Mouse (Mus musculus): ENCODE data around the gene E2f7.

The E2f7 gene

DNA sequence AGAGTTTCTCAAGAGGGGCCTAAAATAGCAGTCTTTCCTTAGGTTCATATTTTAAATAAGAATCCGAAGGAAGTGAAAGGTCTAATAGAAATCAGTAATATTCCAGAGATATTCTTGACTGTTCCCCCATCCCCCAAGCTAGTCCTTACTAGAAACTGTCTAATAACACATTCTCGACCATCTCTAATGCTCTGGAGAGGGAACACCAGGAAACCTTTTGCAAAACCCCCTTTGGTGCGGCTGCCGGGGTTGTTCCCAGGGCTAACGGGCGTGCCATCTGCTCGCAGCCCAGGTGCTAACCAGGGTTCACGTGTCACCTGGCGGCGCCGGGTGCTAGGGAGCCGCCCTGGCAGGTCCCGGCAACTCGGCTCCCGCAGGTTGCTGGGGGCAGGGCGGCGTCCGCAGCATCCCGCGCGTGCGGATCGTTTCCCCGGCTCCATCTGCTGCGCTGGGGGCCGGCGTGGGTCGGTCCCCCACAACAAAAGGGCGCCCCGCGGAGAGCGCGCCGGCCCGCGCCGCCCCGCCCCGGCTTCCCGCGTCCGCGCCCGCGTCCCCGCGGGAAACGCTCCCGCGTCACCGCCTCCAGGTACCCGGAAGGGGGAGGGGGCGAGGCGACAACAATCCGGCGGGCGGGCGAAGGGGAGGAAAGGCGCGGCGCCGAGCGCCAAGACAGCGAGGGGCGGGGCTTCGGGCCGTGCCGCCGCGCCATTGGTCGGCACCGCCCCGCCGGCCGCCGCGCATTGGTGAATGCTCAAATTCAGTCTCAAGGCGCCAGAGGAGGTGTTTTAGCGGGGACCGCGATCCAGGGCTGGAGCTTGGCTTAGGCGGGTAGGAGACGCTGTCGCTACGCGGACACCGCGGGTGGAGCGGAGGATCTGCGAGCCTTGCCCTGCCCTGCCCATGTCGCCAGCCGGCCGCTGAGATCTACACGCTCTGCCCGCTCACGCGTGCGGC lies at the start of gene E2f7:
TSS of gene E2f7 (plus strand) at position 754 of the 954 bp plus-strand sequence.
- peak; percentile 91 to 96 for DNase-seq

DNA sequence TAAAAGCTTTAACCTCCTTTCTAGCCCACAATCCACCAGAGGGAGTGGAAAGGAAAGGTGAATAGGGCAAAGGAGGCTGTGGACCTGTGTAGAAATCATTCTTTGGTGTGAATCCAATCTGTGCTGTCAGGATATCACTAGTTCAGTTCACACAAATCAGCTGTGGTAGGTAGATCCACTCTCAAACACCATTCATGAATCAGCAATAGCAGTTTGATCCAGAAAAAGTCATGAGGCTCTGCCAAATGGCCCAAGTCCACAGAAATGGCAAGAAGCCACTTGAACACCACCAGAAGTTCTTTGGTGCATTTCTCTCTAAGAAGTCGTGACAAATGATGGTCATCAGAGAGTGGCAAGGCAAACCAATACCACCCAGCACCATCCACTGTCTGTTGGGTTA lies 44.0 kb upstream of the E2f7 start:
- DNase-seq, result peak; percentile 8 to 14

DNA sequence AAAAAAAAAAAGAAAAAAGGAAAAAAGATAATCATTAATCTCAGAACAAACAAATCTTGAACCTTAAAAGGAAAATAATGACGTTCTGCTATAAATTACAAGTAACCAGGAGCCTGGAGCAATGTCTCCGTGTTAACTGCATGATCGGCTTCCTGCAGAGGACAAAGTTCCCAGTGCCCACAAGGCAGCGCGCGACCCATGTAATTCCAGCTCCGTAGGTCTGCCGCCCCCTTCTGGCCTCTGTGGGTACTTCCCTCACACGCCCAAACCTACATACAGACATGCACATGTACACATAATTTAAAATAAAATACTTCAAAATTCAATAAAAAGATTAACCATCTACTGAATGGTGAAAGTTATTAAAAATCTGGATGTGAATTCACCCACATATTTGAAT lies 39.6 kb upstream of the E2f7 start:
- peak; percentile 36 to 73 for DNase-seq

DNA sequence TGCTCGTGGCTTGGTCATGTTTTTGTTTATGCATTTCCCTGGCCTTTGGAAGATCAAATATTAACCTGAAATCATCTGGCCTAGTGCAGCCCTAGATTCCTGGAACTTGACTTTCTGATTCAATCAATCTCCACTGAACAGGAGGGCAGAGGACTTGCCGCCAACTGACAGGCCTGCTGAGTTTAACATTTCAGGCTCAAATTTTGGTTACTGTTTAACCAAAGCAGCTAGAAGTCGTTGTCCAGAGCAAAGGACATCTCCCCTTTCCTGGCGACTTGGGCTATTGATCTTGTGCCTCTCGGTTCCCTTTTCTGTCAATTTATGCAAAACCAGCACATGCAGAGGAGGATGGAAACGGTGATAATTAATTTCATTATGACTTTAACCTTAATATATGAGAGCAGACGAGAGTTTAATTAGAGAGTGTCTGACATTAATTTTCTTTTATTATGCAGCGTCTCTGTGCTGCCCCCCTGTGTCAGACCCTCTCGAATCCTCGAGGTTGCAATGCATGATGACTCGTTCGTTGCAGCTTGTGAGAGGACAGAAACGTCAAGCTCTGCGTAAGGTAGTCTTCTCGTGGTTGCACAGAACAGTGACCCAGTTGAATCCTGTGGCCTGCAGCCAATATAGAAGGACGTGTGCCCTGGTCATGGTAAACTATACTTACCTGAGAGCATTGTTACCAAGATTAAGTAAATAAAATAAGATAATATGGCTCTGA lies 37.7 kb upstream of the E2f7 start:
- peak; percentile 49 to 84 for DNase-seq

DNA sequence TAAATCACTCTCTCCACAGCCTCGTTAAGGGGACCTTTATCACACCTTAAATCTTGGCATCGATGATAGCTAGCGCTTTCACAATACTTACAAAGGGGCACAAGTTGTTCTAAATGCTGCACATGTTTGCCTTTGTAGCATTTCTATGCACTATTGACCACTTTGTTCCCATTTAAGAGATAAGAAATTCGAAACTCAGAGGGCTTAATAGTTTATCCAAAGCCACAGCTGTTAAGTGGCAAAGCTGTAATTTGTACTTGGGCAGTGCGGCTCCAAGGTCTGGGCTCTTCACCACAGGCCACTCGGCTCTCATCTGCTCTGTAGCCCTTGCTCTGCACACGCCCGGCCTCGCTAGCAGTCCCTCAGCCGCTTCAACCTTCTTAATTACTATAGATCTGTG lies 28.4 kb upstream of the E2f7 start:
- no peak for DNase-seq

DNA sequence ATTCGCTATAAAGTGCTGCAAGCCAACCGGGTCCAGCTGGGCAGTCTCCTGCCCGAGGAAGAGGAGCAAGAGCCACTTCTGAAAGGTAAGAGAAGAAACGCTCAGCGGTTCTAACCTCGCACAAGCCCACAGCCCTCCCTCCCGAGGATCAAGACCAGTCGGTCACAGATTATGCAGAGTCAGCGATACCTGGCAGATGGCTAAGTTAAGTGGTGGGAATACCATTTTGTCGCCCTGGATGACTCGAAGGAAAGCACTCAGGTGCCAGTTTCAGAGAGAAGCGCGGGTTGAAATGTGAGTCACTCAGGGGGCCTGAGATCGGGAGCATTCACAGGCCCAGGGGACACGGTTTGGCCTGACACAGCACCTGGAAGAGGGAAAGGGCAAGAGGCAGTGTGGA lies 18.8 kb upstream of the E2f7 start:
- no peak for DNase-seq

DNA sequence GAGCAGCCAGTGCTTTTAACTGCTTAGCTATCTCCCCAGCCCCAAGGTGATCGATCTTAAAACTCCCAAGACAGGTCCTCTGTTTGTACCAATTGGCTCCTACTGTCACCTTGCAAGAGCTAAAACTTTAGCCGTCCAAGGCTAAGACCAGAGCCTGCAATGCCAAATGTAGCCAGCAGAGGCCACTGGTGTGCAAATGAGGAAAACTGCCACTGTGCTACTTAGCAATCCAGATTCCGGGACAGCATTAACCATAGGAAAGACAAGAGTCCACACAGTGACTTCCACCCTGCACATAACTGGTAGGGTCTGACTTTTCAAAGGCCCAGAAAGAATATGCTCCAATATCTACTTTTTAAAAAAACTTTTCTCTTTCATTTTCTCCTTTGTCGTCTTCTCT lies 17.4 kb upstream of the E2f7 start:
- peak; percentile 35 to 83 for DNase-seq

DNA sequence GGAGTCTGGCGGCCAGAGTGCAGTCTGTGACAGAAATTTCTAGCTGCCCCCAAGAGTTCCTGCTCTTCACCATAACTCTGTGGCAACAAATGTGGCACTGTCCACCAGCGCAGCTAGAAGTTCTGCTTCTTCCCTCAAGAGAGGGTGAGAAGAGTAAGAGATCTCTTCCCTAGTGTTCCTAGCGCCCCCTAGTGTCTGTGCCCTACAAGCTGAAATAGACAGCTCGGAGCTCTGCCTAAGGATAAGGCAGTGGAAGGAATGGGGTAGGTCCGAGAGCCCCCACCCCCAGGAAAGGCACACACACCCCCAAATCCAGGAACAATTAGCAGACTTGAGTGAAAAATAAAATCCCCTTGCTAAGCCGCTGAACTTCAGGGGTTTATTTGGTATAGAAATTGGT lies 11.9 kb upstream of the E2f7 start:
- peak; percentile 69 to 90 for DNase-seq

DNA sequence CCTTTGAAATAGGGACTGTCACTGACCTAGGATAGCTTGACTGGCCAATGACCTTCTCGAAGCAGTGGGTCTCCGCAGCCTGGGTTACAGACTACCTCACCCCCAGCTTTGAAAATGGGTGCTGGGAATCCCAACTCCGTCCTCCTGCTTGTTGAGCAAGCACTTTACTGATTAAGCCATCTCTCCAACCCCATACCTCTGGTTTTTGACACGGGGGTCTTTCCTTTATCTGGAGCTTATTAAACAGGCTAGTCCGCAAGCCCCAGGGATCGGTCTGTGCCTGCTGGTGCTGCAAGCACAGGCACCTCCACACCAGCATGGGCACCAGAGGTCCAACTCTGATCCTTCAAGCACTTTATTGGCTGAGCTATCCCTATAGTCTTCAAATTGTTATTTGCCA lies 1.5 kb upstream of the E2f7 start:
- no peak for DNase-seq

DNA sequence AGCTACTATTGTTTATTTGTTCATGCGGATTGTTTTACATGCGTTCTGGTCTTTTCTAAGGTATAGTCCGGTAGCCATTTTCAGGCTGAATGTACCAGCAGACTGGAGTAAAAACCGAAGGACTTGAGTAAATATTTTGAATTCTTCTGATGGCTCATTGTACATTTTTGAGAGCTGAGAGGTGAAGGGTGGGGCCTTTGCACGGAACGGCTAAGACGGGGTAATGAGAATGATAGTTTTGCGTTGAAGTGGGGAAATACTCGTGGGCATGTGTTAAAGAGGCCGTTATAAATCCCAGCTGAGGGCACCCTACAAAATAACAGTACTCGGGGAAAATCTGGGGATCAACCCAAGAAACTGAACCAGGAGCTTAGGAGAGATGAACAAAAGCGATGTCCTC lies 1.1 kb upstream of the E2f7 start:
- DNase-seq, result no peak

DNA sequence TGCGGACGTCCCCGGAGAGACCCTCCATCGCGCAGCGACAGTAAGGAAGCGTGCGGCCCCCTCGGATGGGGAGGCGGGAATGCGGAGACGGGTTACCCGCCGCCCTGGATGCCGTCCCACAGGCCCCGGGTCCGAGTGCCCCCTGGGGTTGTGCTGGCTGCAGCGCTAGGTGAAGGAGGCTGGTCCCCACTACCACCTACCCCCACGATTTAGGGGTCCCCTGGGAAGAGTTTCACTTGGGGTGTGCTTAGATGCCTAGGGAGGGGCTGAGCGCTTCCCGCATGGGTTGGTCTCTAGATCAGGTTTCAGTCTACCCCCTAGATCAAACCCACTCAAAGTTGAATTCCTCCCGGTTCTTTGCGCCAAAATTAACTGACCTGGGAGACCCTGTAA lies 397 bp downstream of the E2f7 start:
- no peak for DNase-seq

DNA sequence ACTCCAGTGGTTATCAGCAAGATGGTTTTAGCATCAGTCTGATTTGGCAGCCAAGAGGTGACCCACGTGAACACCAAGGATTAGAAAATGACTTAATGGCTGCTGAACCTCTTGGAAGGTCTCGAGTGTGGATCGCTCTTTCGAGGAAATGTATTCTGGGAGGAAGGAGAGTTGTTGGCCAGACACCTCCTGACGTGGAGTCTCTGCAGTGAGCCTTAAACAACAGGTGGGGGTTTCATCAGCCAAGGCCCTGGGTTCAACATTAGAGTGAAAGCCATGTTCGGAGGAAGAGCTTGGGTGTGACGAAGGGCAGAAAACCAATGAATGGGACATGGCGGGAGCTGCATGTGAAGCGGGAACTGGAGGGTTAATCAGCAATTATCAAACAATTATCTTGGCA lies 3.8 kb downstream of the E2f7 start:
- DNase-seq, result no peak

DNA sequence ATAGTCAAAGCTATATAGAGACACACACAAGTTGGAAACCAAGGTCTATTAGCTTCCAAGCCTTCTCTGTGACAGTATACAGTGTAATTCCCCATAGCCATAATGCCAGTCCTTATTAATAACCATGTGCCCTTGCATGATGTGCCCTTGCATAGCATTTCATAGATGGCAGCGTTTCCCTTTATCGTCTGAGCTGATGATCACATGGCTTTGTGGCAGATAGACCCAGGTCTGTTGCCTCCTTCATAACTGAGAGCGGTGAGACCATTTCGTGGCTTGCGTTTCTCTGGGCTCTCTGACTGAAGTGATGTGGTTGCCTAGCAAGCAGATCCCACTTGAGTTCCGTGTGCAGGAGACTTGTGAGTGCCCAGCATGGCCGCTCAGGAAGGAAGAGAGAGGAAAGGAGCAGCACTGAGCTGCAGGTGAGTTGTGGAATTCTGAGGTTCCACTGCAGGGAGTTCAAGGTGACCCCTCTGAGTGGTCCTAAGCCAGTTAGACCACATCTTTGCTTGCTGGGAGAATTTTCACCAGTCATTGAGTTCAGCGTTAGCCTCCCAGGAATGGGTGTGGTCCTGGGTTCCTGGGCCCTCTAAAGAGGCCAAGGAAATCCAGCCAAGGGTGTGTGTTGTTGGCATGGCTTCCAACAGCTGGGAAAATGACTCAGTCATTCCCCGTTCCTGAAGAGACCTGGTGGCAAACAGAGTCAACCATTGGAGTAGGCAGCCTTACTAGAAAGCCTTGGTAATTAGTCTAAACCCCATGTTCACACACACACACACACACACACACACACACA lies 4.5 kb downstream of the E2f7 start:
- DNase-seq, result no peak

DNA sequence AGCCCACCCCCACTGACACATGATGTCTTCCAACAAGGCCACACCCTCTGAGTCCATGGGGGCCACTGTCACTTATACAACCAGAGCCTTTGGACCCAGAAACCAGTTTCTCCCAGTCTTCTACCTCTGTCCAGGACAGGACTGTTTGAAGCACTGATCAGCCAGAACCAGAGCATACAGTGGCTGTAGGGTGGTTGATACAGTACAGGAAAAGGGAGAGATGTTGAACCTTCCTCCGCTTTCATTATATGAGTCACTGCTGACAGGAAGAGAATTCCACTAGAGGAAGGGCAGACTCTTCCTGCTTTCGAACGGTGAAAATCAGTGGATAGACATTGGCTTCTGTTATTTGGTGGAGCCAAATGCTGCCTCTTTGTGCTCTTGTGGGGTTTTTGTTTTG lies 7.6 kb downstream of the E2f7 start:
- DNase-seq, result peak in 1 of 2 experiments; percentile 13

DNA sequence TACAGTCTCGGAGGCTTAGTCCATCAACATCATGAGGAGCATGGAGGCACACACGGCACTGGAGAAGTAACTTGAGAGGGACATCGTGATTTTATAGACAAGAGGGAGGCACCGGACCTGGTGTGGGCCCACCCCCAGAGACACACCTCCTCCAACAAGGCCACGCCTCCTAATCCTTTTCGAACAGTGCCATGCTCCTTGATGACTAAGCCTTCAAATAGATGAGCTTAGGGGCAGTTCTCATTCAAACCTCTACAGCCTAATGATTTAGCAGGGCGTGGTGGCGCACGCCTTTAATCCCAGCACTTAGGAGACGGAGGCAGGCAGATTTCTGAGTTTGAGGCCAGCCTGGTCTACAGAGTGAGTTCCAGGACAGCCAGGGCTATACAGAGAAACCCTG lies 10.3 kb downstream of the E2f7 start:
- DNase-seq, result no peak

DNA sequence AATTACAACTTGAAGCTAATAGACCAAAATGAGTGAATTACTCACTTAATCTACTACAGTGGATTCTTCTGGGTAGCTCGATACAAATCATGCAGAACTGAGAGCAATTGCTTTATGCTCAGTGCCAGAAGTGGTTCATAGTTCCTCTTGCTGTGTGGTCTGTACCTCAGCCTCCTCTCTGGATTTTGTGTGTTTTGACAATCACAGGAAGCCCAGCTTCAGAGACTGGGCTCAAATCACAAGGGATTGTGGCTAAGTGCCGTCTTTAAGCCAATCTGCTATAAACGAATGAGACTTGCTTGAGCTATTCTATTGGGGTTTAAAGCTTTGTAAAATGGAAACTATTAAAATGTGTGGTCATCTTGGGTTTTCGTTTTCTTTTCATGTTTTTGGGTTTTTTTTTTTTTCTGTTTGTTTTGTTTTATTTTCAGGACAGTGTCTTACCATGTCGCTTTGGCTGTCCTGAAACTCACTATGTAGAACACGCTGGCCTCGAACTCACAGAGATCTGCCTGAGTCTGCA lies 11.1 kb downstream of the E2f7 start:
- DNase-seq, result no peak

DNA sequence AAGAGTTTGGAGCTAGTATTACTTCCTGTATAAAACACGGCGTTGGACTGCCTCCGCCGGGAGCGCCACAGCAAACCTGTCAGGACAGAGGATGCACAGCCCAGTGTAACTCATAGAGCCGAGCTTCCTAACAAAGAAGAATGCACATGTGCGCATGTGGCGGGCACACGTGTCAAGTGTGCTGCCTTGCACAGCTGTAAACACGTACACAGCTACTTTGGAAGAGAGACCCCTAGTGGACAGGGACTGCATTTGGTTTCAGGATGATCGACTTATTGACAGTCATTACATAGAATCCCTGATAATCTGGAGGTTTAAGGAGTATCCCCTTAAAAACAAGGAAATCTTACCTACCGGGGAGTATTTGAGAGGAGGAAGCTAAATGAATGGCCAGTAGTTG lies 15.3 kb downstream of the E2f7 start:
- peak; percentile 54 to 63 for DNase-seq

DNA sequence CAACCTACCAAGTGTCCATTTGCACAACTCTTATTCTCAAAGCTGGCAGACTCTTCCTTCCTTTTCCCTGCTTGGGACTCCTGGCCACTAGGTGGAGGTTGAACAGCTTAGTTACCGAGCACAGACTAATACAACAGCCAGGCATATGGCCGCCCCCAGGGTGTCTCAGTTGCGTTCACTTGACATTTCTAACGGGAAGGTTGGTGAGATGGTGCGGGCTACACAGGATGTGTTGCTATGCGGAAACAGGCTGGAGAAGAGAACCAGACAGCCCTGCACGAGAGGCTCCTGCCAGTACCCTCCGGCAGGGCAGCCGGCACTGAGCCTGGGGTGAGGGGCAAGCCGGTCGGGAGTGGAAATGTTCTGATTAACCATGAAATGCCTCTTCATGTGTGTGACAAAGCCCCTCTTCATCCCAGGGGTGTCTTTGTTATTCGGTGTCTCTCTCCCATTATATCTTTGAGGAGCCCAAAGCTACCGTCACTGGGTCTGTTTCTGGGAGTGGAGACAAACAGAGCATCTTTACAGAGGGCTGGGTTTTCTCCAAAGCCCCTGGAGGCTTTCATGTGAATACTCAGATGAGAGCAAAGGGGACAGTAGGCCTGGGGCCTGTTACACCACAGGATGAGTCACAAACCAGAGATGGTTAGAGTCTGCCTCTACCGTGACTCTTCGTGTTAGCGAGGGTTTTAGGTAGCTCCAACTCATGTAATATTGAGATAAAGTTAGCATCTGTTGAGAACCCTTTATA lies 17.1 kb downstream of the E2f7 start:
- no peak for DNase-seq

DNA sequence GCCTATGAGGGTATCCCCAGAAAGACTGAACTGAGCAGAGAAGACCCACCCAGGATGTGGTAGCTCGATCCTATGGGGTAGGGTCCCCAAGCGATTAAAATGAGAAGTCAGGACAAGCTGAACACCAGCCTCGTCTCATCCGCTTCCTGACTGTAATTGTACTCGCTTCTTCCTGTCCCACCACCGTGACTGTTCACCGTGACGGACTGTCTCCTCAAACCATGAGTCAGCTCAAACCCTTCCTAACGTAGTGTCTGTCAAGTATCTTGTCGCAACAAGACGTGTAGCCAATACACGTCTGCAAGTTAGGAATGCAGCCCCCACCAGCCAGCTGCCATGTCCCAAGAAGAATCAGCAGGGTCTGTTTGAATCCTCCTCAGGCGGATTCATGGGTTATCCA lies 18.2 kb downstream of the E2f7 start:
- no peak for DNase-seq

DNA sequence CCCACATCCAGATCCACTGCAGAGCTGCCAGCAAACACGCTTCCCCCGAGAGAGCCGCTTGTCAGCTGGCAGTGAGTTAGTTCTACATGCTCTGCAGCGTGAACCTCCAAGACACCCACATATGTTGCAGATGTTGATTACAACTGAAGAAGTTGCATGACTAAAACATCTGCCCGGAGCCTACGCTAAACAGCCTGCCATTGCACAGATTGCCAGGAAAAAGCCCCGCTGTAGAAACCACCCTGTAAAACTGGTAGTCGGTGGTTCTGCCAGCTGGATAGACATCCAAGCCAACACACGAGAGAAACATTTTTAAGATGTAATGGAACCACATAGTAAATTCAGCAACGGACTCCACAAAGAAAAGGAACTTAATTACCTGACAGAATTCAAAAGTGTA lies 24.3 kb downstream of the E2f7 start:
- DNase-seq, result no peak

DNA sequence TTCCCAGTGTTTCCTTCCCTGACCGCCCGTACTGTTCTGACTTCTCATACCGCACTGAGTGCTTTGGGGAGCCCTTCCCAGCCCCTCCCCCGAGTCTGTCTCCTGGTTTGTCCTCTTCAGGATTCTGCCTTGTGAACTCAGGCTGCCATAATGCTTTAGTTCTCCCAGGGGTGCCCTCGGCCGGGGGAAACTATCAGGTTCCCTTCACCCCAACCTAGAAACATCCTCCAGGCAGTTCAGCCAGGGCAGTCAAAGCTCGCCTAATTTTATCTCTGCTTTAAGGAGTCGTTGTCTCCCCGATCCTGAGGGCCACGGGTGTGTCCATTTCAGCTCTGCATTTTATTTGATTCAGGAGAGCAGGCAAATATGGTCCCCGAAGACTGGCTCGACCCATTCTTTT lies 28.0 kb downstream of the E2f7 start:
- DNase-seq, result no peak

DNA sequence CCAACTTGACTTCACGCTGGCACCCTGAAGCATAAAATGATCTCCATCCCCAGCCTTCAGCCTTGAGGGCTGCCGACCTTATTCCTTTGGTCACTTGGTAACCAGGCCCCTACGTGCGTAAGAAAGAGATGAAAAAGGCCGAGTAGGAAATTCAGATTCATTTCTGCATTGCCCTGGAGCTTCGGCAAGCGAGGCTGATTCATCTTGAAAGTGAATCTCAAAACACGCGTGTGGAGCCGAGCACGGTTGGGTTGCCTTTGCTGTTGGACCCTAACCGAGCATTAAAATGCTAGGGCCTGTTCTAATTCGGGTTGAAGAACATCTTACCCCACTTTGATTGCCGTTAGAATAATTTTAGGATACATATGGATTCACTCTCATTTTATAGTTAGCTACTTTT lies 28.6 kb downstream of the E2f7 start:
- DNase-seq, result no peak

All from kidney, postnatal 36 days (tissue).